Mouse (Mus musculus): ENCODE measurements around the gene Satb1. TPM values are rescaled to one million over a fixed set of nuclear protein-coding genes. Genes with fewer than 3 reads are reported as not detected.

The Satb1 gene
- polyA plus RNA-seq, 1 experiment from 2014 or later = 21.6 TPM

GRCm38 (mm10) chr17:51836901-51837300 lies 3.8 kb upstream of the Satb1 start:
- Histone ChIP-seq H3K4me1 (peaks cover 16% of the 10 kb centered on the region), H3K9me3 (replicated peaks) (no peaks in the 10 kb centered on the region), H3K27ac (replicated peaks) (no peak overlapping the region), H3K27me3 (ENCODE audit: low read depth, poor library complexity, severe bottlenecking) (peaks cover 36% of the 10 kb centered on the region), H3K36me3 (no peaks in the 10 kb centered on the region), H3K4me3 (no peak overlapping the region)
- WGBS = 15% methylated on average over 1 of the region's 1 CpGs
- DNase-seq (ENCODE audit: low spot score) = no peak

DNA sequence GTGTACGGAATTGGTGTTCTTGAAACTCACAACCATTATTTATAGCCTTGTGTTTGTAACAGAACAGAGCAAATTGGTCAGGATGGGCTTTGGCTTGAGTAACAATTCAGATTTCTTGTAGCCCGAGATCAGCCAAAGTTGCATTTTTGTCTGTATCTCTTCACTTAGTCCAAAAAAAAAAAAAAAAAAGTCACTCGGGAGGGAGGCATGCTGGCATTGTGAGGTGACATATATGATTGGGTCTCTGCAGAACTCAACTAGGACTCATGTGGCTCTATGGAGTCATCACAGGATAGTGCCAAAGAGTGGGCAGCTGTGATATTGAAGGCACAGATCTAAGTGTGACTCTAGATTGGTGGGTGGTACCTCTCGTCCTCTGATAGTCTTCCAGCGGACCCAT lies 3.2 kb upstream of the Satb1 start:
- DNase-seq (ENCODE audit: low spot score) = no peak
- 87% methylated on average over 5 of the region's 5 CpGs for WGBS
- peaks cover 22% of the 10 kb centered on the region for H3K4me1 ChIP-seq

GRCm38 (mm10) chr17:51833578-51834361 lies 680 bp upstream of the Satb1 start:
- Histone ChIP-seq H3K4me1 (peaks cover 24% of the 10 kb centered on the region), H3K36me3 (no peaks in the 10 kb centered on the region), H3K9me3 (replicated peaks) (no peaks in the 10 kb centered on the region), H3K27me3 (ENCODE audit: low read depth, poor library complexity, severe bottlenecking) (peaks cover 66% of the 10 kb centered on the region), H3K4me3 (peak overlapping the region; percentile 78), H3K27ac (replicated peaks) (no peak overlapping the region)
- peak; percentile 12 for DNase-seq (ENCODE audit: low spot score)
- WGBS = 2% methylated on average over 16 of the region's 16 CpGs

More for the DNA sequence above, 3.2 kb upstream of the Satb1 start:
- no peaks in the 10 kb centered on the region for H3K9me3 ChIP-seq (replicated peaks)
- H3K27me3 ChIP-seq (ENCODE audit: low read depth, poor library complexity, severe bottlenecking) = peaks cover 42% of the 10 kb centered on the region
- no peak overlapping the region for H3K4me3 ChIP-seq
- no peak overlapping the region for H3K27ac ChIP-seq (replicated peaks)
- H3K36me3 ChIP-seq = no peaks in the 10 kb centered on the region

DNA sequence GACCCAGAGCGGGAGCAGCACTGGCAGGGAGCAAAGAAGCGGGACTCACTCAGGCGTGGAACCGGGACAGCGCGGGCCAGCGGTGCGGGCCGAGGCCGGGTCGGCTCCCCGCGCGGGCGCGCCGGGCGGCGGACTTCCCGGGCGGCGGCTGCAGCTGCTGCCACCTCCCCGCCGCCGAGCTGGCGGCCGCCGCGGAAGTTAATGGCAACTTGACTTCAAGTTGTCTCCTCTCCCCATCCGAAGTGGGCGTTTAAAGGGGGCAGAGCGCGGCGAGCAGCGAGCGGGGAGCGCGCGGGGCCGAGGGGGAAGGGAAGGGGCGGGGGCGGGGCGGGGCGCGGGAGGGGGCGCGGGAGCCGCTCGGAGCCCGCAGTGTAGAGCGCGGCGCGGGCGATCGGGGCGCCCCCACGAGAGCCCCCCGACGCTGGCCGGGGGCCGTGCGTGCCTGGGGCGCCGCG lies 642 bp downstream of the Satb1 start:
- peak overlapping the region; percentile 78 for H3K4me3 ChIP-seq
- H3K4me1 ChIP-seq = peaks cover 24% of the 10 kb centered on the region
- under 1% methylated on average over 24 of the region's 66 CpGs for WGBS
- H3K27ac ChIP-seq (replicated peaks) = peak overlapping the region; percentile 85
- peaks cover 77% of the 10 kb centered on the region for H3K27me3 ChIP-seq (ENCODE audit: low read depth, poor library complexity, severe bottlenecking)
- no peak for DNase-seq (ENCODE audit: low spot score)
- H3K36me3 ChIP-seq = no peaks in the 10 kb centered on the region
- no peaks in the 10 kb centered on the region for H3K9me3 ChIP-seq (replicated peaks)

- H3K27ac ChIP-seq (replicated peaks) = peak overlapping the region; percentile 85
- no peaks in the 10 kb centered on the region for H3K36me3 ChIP-seq
- peak; percentile 63 for DNase-seq (ENCODE audit: low spot score)
- H3K4me1 ChIP-seq = peaks cover 24% of the 10 kb centered on the region
- under 1% methylated on average over 57 of the region's 57 CpGs for WGBS
- H3K27me3 ChIP-seq (ENCODE audit: low read depth, poor library complexity, severe bottlenecking) = peaks cover 78% of the 10 kb centered on the region
- no peaks in the 10 kb centered on the region for H3K9me3 ChIP-seq (replicated peaks)
- peak overlapping the region; percentile 78 for H3K4me3 ChIP-seq
Observed at GRCm38 (mm10) chr17:51831702-51832420, 1.2 kb downstream of the Satb1 start.

GRCm38 (mm10) chr17:51831121-51831701 lies 1.9 kb downstream of the Satb1 start:
- Histone ChIP-seq H3K27me3 (ENCODE audit: low read depth, poor library complexity, severe bottlenecking) (peaks cover 78% of the 10 kb centered on the region), H3K27ac (replicated peaks) (peak overlapping the region; percentile 85; the same call in 1 of the 2 replicates), H3K9me3 (replicated peaks) (no peaks in the 10 kb centered on the region), H3K4me3 (peak overlapping the region; percentile 78), H3K4me1 (peaks cover 24% of the 10 kb centered on the region), H3K36me3 (no peaks in the 10 kb centered on the region)
- WGBS = 13% methylated on average over 14 of the region's 14 CpGs
- peak; percentile 15 for DNase-seq (ENCODE audit: low spot score)

DNA sequence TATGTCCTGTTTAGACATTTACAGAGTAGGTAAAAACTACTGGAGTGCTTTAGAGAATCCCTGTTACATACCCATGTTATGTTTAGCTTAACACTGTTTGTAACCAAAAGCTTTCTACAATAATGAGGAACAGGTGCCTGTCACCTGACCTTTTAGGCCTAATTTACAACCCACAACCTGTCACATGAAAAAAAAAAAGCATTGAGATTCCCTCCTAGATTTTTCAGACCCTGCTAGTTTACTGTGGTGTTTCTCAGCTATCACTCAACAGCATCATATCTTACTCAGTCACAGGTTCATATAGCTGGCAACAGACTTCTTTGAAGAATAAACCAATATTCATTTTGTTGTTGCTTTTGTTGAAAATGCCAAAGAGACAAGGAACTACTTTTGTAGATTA lies 3.7 kb downstream of the Satb1 start:
- no peak for DNase-seq (ENCODE audit: low spot score)
- H3K9me3 ChIP-seq (replicated peaks) = no peaks in the 10 kb centered on the region
- peaks cover 24% of the 10 kb centered on the region for H3K4me1 ChIP-seq
- no peak overlapping the region for H3K4me3 ChIP-seq
- H3K27me3 ChIP-seq (ENCODE audit: low read depth, poor library complexity, severe bottlenecking) = peaks cover 63% of the 10 kb centered on the region
- H3K27ac ChIP-seq (replicated peaks) = no peak overlapping the region
- H3K36me3 ChIP-seq = no peaks in the 10 kb centered on the region

DNA sequence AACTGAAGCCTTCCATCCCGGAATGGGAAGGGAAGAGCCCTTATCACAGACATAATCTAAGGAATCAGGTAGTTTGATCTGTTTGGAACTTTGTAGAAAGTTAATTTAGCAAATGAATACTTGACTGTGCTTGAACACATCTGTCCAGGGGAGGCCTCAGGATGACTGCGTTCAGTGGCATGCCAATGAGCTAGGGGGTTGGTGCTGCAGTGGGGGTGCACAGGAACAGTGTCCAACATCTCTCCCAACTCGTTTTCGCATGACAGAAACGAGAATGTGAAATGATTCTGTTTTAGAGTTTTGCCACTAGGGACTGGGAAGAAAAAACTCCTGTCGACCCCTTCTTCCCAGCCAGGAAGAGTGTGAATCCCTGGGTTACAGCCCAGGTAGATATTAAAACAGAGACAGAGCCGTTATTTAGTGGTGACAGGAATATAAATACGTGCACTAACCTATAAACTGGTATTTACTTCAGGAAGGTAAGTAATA lies 5.1 kb downstream of the Satb1 start:
- Histone ChIP-seq H3K27ac (replicated peaks) (no peak overlapping the region), H3K27me3 (ENCODE audit: low read depth, poor library complexity, severe bottlenecking) (peaks cover 48% of the 10 kb centered on the region), H3K4me1 (peaks cover 12% of the 10 kb centered on the region), H3K36me3 (no peaks in the 10 kb centered on the region), H3K9me3 (replicated peaks) (no peaks in the 10 kb centered on the region), H3K4me3 (no peak overlapping the region)
- no peak for DNase-seq (ENCODE audit: low spot score)
- WGBS = 77% methylated on average over 8 of the region's 8 CpGs

- Histone ChIP-seq H3K4me1 (peaks cover 4% of the 10 kb centered on the region), H3K9me3 (replicated peaks) (no peaks in the 10 kb centered on the region), H3K36me3 (no peaks in the 10 kb centered on the region), H3K27me3 (ENCODE audit: low read depth, poor library complexity, severe bottlenecking) (peaks cover 38% of the 10 kb centered on the region), H3K4me3 (no peak overlapping the region), H3K27ac (replicated peaks) (no peak overlapping the region)
- no peak for DNase-seq (ENCODE audit: low spot score)
- WGBS = 70% methylated on average over 4 of the region's 4 CpGs
Observed at GRCm38 (mm10) chr17:51826461-51826860, 6.6 kb downstream of the Satb1 start.

- Histone ChIP-seq H3K27me3 (ENCODE audit: low read depth, poor library complexity, severe bottlenecking) (no peaks in the 10 kb centered on the region), H3K27ac (replicated peaks) (no peak overlapping the region), H3K4me3 (no peak overlapping the region), H3K36me3 (no peaks in the 10 kb centered on the region), H3K4me1 (peaks cover 16% of the 10 kb centered on the region), H3K9me3 (replicated peaks) (no peaks in the 10 kb centered on the region)
- no peak for DNase-seq (ENCODE audit: low spot score)
- WGBS = 26% methylated on average over 6 of the region's 6 CpGs
Observed at GRCm38 (mm10) chr17:51814301-51814700, 18.8 kb downstream of the Satb1 start.

GRCm38 (mm10) chr17:51813784-51814120 lies 19.3 kb downstream of the Satb1 start:
- H3K27me3 ChIP-seq (ENCODE audit: low read depth, poor library complexity, severe bottlenecking) = no peaks in the 10 kb centered on the region

GRCm38 (mm10) chr17:51812942-51813783 lies 19.9 kb downstream of the Satb1 start:
- Histone ChIP-seq H3K9me3 (replicated peaks) (no peaks in the 10 kb centered on the region), H3K27me3 (ENCODE audit: low read depth, poor library complexity, severe bottlenecking) (no peaks in the 10 kb centered on the region), H3K4me1 (peaks cover 16% of the 10 kb centered on the region), H3K36me3 (peaks cover 8% of the 10 kb centered on the region), H3K27ac (replicated peaks) (peak overlapping the region; percentile 99), H3K4me3 (peak overlapping the region; percentile 90)
- under 1% methylated on average over 103 of the region's 115 CpGs for WGBS
- peak; percentile 84 for DNase-seq (ENCODE audit: low spot score)

More at GRCm38 (mm10) chr17:51813784-51814120, 19.3 kb downstream of the Satb1 start:
- no peak for DNase-seq (ENCODE audit: low spot score)
- Histone ChIP-seq H3K27ac (replicated peaks) (peak overlapping the region; percentile 99), H3K36me3 (peaks cover 5% of the 10 kb centered on the region), H3K4me3 (peak overlapping the region; percentile 90), H3K9me3 (replicated peaks) (no peaks in the 10 kb centered on the region), H3K4me1 (peaks cover 16% of the 10 kb centered on the region)
- 2% methylated on average over 6 of the region's 6 CpGs for WGBS

Data from midbrain, embryonic 10.5 days (tissue).